Mouse (Mus musculus): ENCODE data around the gene Zfp85. TPM values are rescaled to one million over a fixed set of nuclear protein-coding genes. Genes with fewer than 3 reads are reported as not detected.

Gene Zfp85
- total RNA-seq (2023) = 4.8 TPM

GRCm38 (mm10) chr13:67754333-67755306, at the start of gene Zfp85:
Zfp85 (minus strand) TSS chr13:67755228.

GRCm38 (mm10) chr13:67779265-67780221, 24.5 kb upstream of the Zfp85 start, which contains the start of gene Zfp493:
Zfp493 (plus strand) TSS chr13:67779693.

GRCm38 (mm10) chr13:67728641-67729318, 26.2 kb downstream of the Zfp85 start, which contains the start of gene Zfp65:
Zfp65 (minus strand) TSS chr13:67729173.

Other genes with a start within 250 kb of the Zfp85 start
- gene Gm26965, start 229.1 kb downstream of the Zfp85 start, total RNA-seq (2023) = 1.1 TPM
- gene Zfp87, start 229.1 kb downstream of the Zfp85 start, total RNA-seq (2023) = 17.1 TPM
- gene Zfp748, start 201.4 kb downstream of the Zfp85 start, total RNA-seq (2023) = 12.8 TPM
- 13.0 TPM for gene Zfp729b, start 145.5 kb downstream of the Zfp85 start, total RNA-seq (2023)
- not detected for gene Gm49345, start 117.5 kb downstream of the Zfp85 start, total RNA-seq (2023)
- 14.7 TPM for gene Zfp729a, start 117.4 kb downstream of the Zfp85 start, total RNA-seq (2023)
- 7.8 TPM for gene Zfp738, start 68.2 kb downstream of the Zfp85 start, total RNA-seq (2023)
- gene Zfp65, start 26.1 kb downstream of the Zfp85 start, total RNA-seq (2023) = 8.3 TPM
- gene Zfp493, start 24.5 kb upstream of the Zfp85 start, total RNA-seq (2023) = 1.6 TPM
- 3.1 TPM for gene Zfp273, start 58.5 kb upstream of the Zfp85 start, total RNA-seq (2023)
- gene Gm10037, start 75.9 kb upstream of the Zfp85 start, total RNA-seq (2023) = 1.2 TPM
- not detected for gene BC048507, start 108.1 kb upstream of the Zfp85 start, total RNA-seq (2023)